8 mouse cellular contexts compared by ENCODE assay signal in the genomic region with DNA sequence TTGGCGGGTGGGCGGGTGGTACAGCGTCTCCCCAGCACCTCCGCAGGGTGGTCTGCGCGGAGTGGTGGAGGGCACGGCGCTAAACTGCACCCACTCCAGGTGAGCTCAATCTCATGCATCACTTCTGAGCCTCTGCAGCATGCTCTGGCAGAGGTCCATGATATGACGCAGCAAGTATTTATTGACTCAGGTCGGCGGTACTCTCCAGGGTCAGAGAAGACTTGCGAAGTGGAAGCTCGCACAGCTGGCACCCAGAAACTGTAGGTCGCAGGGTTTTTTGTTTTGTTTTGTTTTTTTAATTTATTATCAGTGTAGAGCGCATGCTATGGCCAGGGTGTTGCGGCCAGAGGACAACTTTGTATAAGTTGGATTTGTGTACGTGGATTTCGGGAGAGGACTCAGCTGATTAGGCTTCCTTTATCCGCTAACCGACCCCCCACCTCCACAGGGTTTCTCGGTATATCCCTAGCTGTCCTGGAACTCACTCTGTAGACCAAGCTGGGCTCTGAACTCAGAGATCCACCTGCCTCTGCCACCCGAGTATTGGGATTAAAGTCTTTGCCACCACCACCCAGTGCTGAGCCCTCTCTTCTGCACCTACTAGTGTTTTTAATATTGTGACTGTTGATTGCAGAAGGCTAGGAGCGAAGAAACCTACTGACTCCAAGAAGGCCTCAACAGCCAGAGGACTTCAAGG. TPM values are rescaled to one million over a fixed set of nuclear protein-coding genes. Genes with fewer than 3 reads are reported as not detected.
DNase-seq lines count a peak whose midpoint lies in the region; ATAC-seq lines count a peak whose summit lies in the region.

No protein-coding gene starts in this region.

- peaks cover 27% of the 10 kb centered on the region for H3K27me3 ChIP-seq in hindbrain, embryonic 12.5 days
- H3K27me3 ChIP-seq in limb, embryonic 12.5 days = peaks cover 9% of the 10 kb centered on the region
- H3K27me3 ChIP-seq in midbrain, embryonic 11.5 days (ENCODE audit: control insufficient read depth, insufficient read depth, low read length) = peaks cover 14% of the 10 kb centered on the region
- H3K27me3 ChIP-seq in stomach, embryonic 15.5 days (replicated peaks) = no peaks in the 10 kb centered on the region

- H3K9ac ChIP-seq in hindbrain, embryonic 12.5 days = no peak overlapping the region
- H3K9ac ChIP-seq in limb, embryonic 12.5 days (replicated peaks) = no peak overlapping the region; the same call in 1 of the 2 replicates
- peak overlapping the region; percentile 21; the same call in 1 of the 2 replicates for H3K9ac ChIP-seq in midbrain, embryonic 11.5 days (ENCODE audit: low read length)
- H3K9ac ChIP-seq in stomach, embryonic 15.5 days = peak overlapping the region; percentile 30; the same call in 1 of the 2 replicates

- WGBS in hindbrain, embryonic 12.5 days = 4% methylated on average over 23 of the region's 23 CpGs
- WGBS in limb, embryonic 12.5 days = 5% methylated on average over 23 of the region's 23 CpGs
- 6% methylated on average over 23 of the region's 23 CpGs for WGBS in midbrain, embryonic 11.5 days
- 2% methylated on average over 23 of the region's 23 CpGs for WGBS in stomach, embryonic 15.5 days

- peak; percentile 57 for DNase-seq in gastrocnemius, adult 18-20 months (ENCODE audit: low spot score)
- no peak for DNase-seq in gastrocnemius, postnatal 10 days
- peak; percentile 85 for DNase-seq in adrenal gland, postnatal 14 days
- peak; percentile 85 for DNase-seq in midbrain, embryonic 11.5 days (ENCODE audit: low spot score, missing footprints)

- peak overlapping the region; percentile 91 for H3K4me3 ChIP-seq in hindbrain, embryonic 12.5 days
- peak overlapping the region; percentile 94 for H3K4me3 ChIP-seq in limb, embryonic 12.5 days (replicated peaks)
- H3K4me3 ChIP-seq in midbrain, embryonic 11.5 days (ENCODE audit: low read depth, low read length) = peak overlapping the region; percentile 69
- H3K4me3 ChIP-seq in stomach, embryonic 15.5 days (replicated peaks) = peak overlapping the region; percentile 78

- ATAC-seq in erythroblast, adult 5-6 weeks (replicated peaks; ENCODE audit: low FRiP score, poor library complexity, severe bottlenecking) = peak; percentile 72
- peak; percentile 1; the same call in 1 of the 2 replicates for ATAC-seq in hindbrain, embryonic 12.5 days (ENCODE audit: low FRiP score)
- peak; percentile 28 for ATAC-seq in limb, embryonic 12.5 days (ENCODE audit: insufficient number of reproducible peaks, insufficient read depth, low FRiP score, low TSS enrichment, low read depth)
- peak; percentile 0; the same call in 1 of the 2 replicates for ATAC-seq in midbrain, embryonic 11.5 days (ENCODE audit: low FRiP score)
- ATAC-seq in stomach, embryonic 15.5 days (ENCODE audit: insufficient read depth, low FRiP score, low read depth) = peak; percentile 6; the same call in 1 of the 2 replicates

- H3K9me3 ChIP-seq in hindbrain, embryonic 12.5 days (replicated peaks) = no peaks in the 10 kb centered on the region
- no peaks in the 10 kb centered on the region for H3K9me3 ChIP-seq in limb, embryonic 12.5 days
- no peaks in the 10 kb centered on the region for H3K9me3 ChIP-seq in midbrain, embryonic 11.5 days (ENCODE audit: control insufficient read depth, low read length)
- H3K9me3 ChIP-seq in stomach, embryonic 15.5 days = no peaks in the 10 kb centered on the region

- 0 out of 2 replicates have a peak overlapping the region, but pooled peaks have one; percentile 99 for H3K27ac ChIP-seq in hindbrain, embryonic 12.5 days
- peak overlapping the region; percentile 96 for H3K27ac ChIP-seq in limb, embryonic 12.5 days
- H3K27ac ChIP-seq in midbrain, embryonic 11.5 days (ENCODE audit: low read depth, low read length) = no peak overlapping the region
- H3K27ac ChIP-seq in stomach, embryonic 15.5 days = peak overlapping the region; percentile 78

- peaks cover 28% of the 10 kb centered on the region for H3K4me1 ChIP-seq in hindbrain, embryonic 12.5 days
- peaks cover 30% of the 10 kb centered on the region for H3K4me1 ChIP-seq in limb, embryonic 12.5 days (replicated peaks)
- H3K4me1 ChIP-seq in midbrain, embryonic 11.5 days (ENCODE audit: control insufficient read depth, insufficient read depth, low read length) = peaks cover 12% of the 10 kb centered on the region
- peaks cover 19% of the 10 kb centered on the region for H3K4me1 ChIP-seq in stomach, embryonic 15.5 days

- peak overlapping the region; percentile 84 for H3K4me2 ChIP-seq in hindbrain, embryonic 12.5 days (replicated peaks)
- H3K4me2 ChIP-seq in limb, embryonic 12.5 days = peak overlapping the region; percentile 83
- H3K4me2 ChIP-seq in midbrain, embryonic 11.5 days = peak overlapping the region; percentile 48
- peak overlapping the region; percentile 66 for H3K4me2 ChIP-seq in stomach, embryonic 15.5 days

- no peaks in the 10 kb centered on the region for H3K36me3 ChIP-seq in hindbrain, embryonic 12.5 days
- H3K36me3 ChIP-seq in limb, embryonic 12.5 days = no peaks in the 10 kb centered on the region
- no peaks in the 10 kb centered on the region for H3K36me3 ChIP-seq in midbrain, embryonic 11.5 days (ENCODE audit: control insufficient read depth, insufficient read depth, low read length)
- no peaks in the 10 kb centered on the region for H3K36me3 ChIP-seq in stomach, embryonic 15.5 days

RNA-seq across cellular contexts. Expression of a gene that starts 0.6 kb away (rescaled TPM):
- total RNA-seq in gastrocnemius, adult 18-20 months (2021) = 10 to 100 TPM; 12.8 to 21.4 TPM
- total RNA-seq in gastrocnemius, postnatal 10 days (2021) = 10 to 100 TPM; 34.6 to 49.1 TPM
- 42.2 and 44.3 TPM in 2 replicates for total RNA-seq in adrenal gland, postnatal 14 days (2021)
- 1.5 and 6.1 TPM in 2 replicates for total RNA-seq in erythroblast, adult 5-6 weeks (2015; ENCODE audit: low replicate concordance)
- total RNA-seq in erythroblast, adult 5-6 weeks (2017; ENCODE audit: low replicate concordance) = 3.8 and 16.2 TPM in 2 replicates
- polyA plus RNA-seq in hindbrain, embryonic 12.5 days (2016; fragmentation: Nextera tagmentation; extraction: Ambion mirVana) = 20.5 and 25.5 TPM in 2 replicates
- 23.2 and 32.2 TPM in 2 replicates for polyA plus RNA-seq in limb, embryonic 12.5 days (2016; fragmentation: Nextera tagmentation; extraction: Ambion mirVana)
- 11.9 and 18.5 TPM in 2 replicates for polyA plus RNA-seq in midbrain, embryonic 11.5 days (2014; fragmentation: Nextera tagmentation; extraction: Ambion mirVana)
- polyA plus RNA-seq in stomach, embryonic 15.5 days (2015; fragmentation: Nextera tagmentation; extraction: Ambion mirVana) = 27.3 and 29.0 TPM in 2 replicates

RNA-seq across cellular contexts. Expression of a gene that starts 15.1 kb away (rescaled TPM):
- total RNA-seq in gastrocnemius, adult 18-20 months (2021) = not detected
- under 1 TPM; 0.18 to 0.47 TPM for total RNA-seq in gastrocnemius, postnatal 10 days (2021)
- total RNA-seq in adrenal gland, postnatal 14 days (2021) = 1.1 and 1.8 TPM in 2 replicates
- not detected in 2 replicates for total RNA-seq in erythroblast, adult 5-6 weeks (2015; ENCODE audit: low replicate concordance)
- not detected in 2 replicates for total RNA-seq in erythroblast, adult 5-6 weeks (2017; ENCODE audit: low replicate concordance)
- 2.1 and 2.8 TPM in 2 replicates for polyA plus RNA-seq in hindbrain, embryonic 12.5 days (2016; fragmentation: Nextera tagmentation; extraction: Ambion mirVana)
- polyA plus RNA-seq in limb, embryonic 12.5 days (2016; fragmentation: Nextera tagmentation; extraction: Ambion mirVana) = 3.2 and 4.0 TPM in 2 replicates
- polyA plus RNA-seq in midbrain, embryonic 11.5 days (2014; fragmentation: Nextera tagmentation; extraction: Ambion mirVana) = 1.8 and 2.2 TPM in 2 replicates
- 8.3 and 11.6 TPM in 2 replicates for polyA plus RNA-seq in stomach, embryonic 15.5 days (2015; fragmentation: Nextera tagmentation; extraction: Ambion mirVana)

RNA-seq across cellular contexts. Expression of a gene that starts 21.3 kb away (rescaled TPM):
- total RNA-seq in gastrocnemius, adult 18-20 months (2021) = 10 to 100 TPM; 25.7 to 29.7 TPM
- total RNA-seq in gastrocnemius, postnatal 10 days (2021) = 10 to 100 TPM; 47.2 to 60.9 TPM
- total RNA-seq in adrenal gland, postnatal 14 days (2021) = 85.4 and 101 TPM in 2 replicates
- total RNA-seq in erythroblast, adult 5-6 weeks (2015; ENCODE audit: low replicate concordance) = 11.9 and 13.2 TPM in 2 replicates
- total RNA-seq in erythroblast, adult 5-6 weeks (2017; ENCODE audit: low replicate concordance) = 24.2 and 45.2 TPM in 2 replicates
- 86.5 and 87.0 TPM in 2 replicates for polyA plus RNA-seq in hindbrain, embryonic 12.5 days (2016; fragmentation: Nextera tagmentation; extraction: Ambion mirVana)
- 97.4 and 101 TPM in 2 replicates for polyA plus RNA-seq in limb, embryonic 12.5 days (2016; fragmentation: Nextera tagmentation; extraction: Ambion mirVana)
- polyA plus RNA-seq in midbrain, embryonic 11.5 days (2014; fragmentation: Nextera tagmentation; extraction: Ambion mirVana) = 67.1 and 80.8 TPM in 2 replicates
- 82.7 and 84.2 TPM in 2 replicates for polyA plus RNA-seq in stomach, embryonic 15.5 days (2015; fragmentation: Nextera tagmentation; extraction: Ambion mirVana)

Comparison
In these comparisons a context has a peak if more than half of its experiments do, and no peak if none do; other contexts are left out.
1. ATAC-seq: peak in every context shown above with its lines; median percentile 72 in erythroblast, adult 5-6 weeks; 28 in limb, embryonic 12.5 days; 6 in stomach, embryonic 15.5 days; 1 in hindbrain, embryonic 12.5 days; 0 in midbrain, embryonic 11.5 days.
2. H3K9ac ChIP-seq: peak in midbrain, embryonic 11.5 days (single experiment) and stomach, embryonic 15.5 days (single experiment); none in hindbrain, embryonic 12.5 days (single experiment) and limb, embryonic 12.5 days (single experiment).
3. Peak in every context shown above with its lines, with median percentiles within 50 percentile points of each other: H3K4me2 ChIP-seq and H3K4me3 ChIP-seq.